ENCODE assay signal across 10 mouse cellular contexts in the genomic region with DNA sequence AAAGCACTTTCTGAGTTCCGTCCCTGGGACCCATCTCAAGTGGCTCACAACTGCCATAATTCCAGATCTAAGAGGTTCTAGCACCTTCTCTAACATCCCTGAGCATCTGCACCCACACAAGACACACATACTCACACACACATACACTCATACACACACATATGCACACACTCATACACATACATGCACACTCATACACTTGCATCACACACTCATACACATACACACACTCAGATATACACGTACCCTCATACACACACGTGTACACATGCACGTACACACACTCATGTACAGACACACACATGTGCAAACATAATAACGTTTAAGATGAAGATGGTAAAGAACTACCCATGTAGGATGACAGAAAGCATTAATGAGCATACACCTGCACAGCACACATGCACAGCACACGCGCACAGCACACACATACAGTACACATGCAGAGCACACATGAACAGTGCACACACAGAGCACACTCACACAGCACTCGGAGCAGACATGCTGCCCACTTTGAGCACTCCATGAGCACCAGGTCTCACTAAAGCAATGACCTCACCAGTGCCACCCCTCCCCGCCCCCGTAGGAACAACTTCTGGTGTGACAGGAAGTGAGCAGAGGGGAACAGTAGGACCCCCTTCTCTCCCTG. TPM values are rescaled to one million over a fixed set of nuclear protein-coding genes. Genes with fewer than 3 reads are reported as not detected.
DNase-seq lines count a peak whose midpoint lies in the region; ATAC-seq and TF ChIP-seq lines count a peak whose summit lies in the region.
"Had no signal": no experiment of that assay in that cellular context is flagged by ENCODE, and none has a peak within 500 bp of the region (broad histone marks: within the 10 kb centered on the region; RNA-seq: fewer than 3 reads in every experiment).

No protein-coding gene starts in this region.

- ATAC-seq in heart, embryonic 12.5 days (ENCODE audit: insufficient number of reproducible peaks, low FRiP score), result no peak
- no peak; the same call in 1 of the 2 replicates for ATAC-seq in lung, postnatal 0 days
- peak; percentile 56; the same call in 1 of the 2 replicates for ATAC-seq in midbrain, embryonic 11.5 days (ENCODE audit: low FRiP score)
- no peak for ATAC-seq in intestine, postnatal 0 days

- no peak overlapping the region for H3K9ac ChIP-seq in heart, embryonic 12.5 days
- no peak overlapping the region for H3K9ac ChIP-seq in lung, postnatal 0 days (replicated peaks; ENCODE audit: low read depth)
- H3K9ac ChIP-seq in midbrain, embryonic 11.5 days (ENCODE audit: low read length), result no peak overlapping the region
- H3K9ac ChIP-seq in intestine, postnatal 0 days (ENCODE audit: low read depth, low read length), result no peak overlapping the region

- intact Hi-C loops in heart, postnatal 14 days (cut with DNase I), result loop anchor here (5.0 kb wide), 1 partner anchor 41 kb away; no protein-coding TSS in a partner anchor

- TF ChIP-seq POLR2A in olfactory bulb, adult 2 months (IDR thresholded peaks at IDR 0.05; ENCODE audit: insufficient read depth, low read depth, low read length), result no peak

- no peaks in the 10 kb centered on the region for H3K9me3 ChIP-seq in heart, embryonic 12.5 days (replicated peaks)
- no peaks in the 10 kb centered on the region for H3K9me3 ChIP-seq in lung, postnatal 0 days (ENCODE audit: low read length)
- no peaks in the 10 kb centered on the region for H3K9me3 ChIP-seq in midbrain, embryonic 11.5 days (ENCODE audit: control insufficient read depth, low read length)
- no peaks in the 10 kb centered on the region for H3K9me3 ChIP-seq in intestine, postnatal 0 days (ENCODE audit: control insufficient read depth)

- TF ChIP-seq EP300 in lung, postnatal 0 days (IDR thresholded peaks at IDR 0.05), result no peak

- 0 out of 2 replicates have a peak, but pooled peaks cover 2% of the 10 kb centered on the region for H3K27me3 ChIP-seq in heart, embryonic 12.5 days (replicated peaks)
- no peaks in the 10 kb centered on the region for H3K27me3 ChIP-seq in lung, postnatal 0 days (replicated peaks; ENCODE audit: insufficient read depth, low read length)
- H3K27me3 ChIP-seq in midbrain, embryonic 11.5 days (ENCODE audit: control insufficient read depth, insufficient read depth, low read length), result no peaks in the 10 kb centered on the region
- H3K27me3 ChIP-seq in intestine, postnatal 0 days (replicated peaks; ENCODE audit: control insufficient read depth, insufficient read depth, low read length), result no peaks in the 10 kb centered on the region

- peak overlapping the region; percentile 47; the same call in 1 of the 2 replicates for H3K4me2 ChIP-seq in heart, embryonic 12.5 days
- no peak overlapping the region for H3K4me2 ChIP-seq in lung, postnatal 0 days (replicated peaks; ENCODE audit: low read depth, low read length)
- H3K4me2 ChIP-seq in midbrain, embryonic 11.5 days, result peak overlapping the region; percentile 2; the same call in 1 of the 2 replicates
- H3K4me2 ChIP-seq in intestine, postnatal 0 days (replicated peaks; ENCODE audit: low read depth), result no peak overlapping the region

- H3K4me3 ChIP-seq in heart, embryonic 12.5 days, result no peak overlapping the region
- H3K4me3 ChIP-seq in lung, postnatal 0 days (ENCODE audit: low read depth, low read length), result no peak overlapping the region
- no peak overlapping the region for H3K4me3 ChIP-seq in midbrain, embryonic 11.5 days (ENCODE audit: low read depth, low read length)
- H3K4me3 ChIP-seq in olfactory bulb, adult 2 months (ENCODE audit: insufficient read depth, low read depth, low read length), result no peak overlapping the region
- H3K4me3 ChIP-seq in intestine, postnatal 0 days (ENCODE audit: low read depth, low read length), result no peak overlapping the region

- 76% methylated on average over 10 of the region's 10 CpGs for WGBS in heart, embryonic 12.5 days
- 75% methylated on average over 10 of the region's 10 CpGs for WGBS in lung, postnatal 0 days
- 90% methylated on average over 10 of the region's 10 CpGs for WGBS in midbrain, embryonic 11.5 days
- 78% methylated on average over 10 of the region's 10 CpGs for WGBS in olfactory bulb, adult 2 months
- 83% methylated on average over 10 of the region's 10 CpGs for WGBS in intestine, postnatal 0 days

- peaks cover 15% of the 10 kb centered on the region for H3K4me1 ChIP-seq in heart, embryonic 12.5 days (replicated peaks)
- no peaks in the 10 kb centered on the region for H3K4me1 ChIP-seq in lung, postnatal 0 days (ENCODE audit: insufficient read depth, low read depth, low read length)
- H3K4me1 ChIP-seq in midbrain, embryonic 11.5 days (ENCODE audit: control insufficient read depth, insufficient read depth, low read length), result no peaks in the 10 kb centered on the region
- peaks cover 19% of the 10 kb centered on the region for H3K4me1 ChIP-seq in olfactory bulb, adult 2 months (ENCODE audit: control insufficient read depth, insufficient read depth, low read length)
- no peaks in the 10 kb centered on the region for H3K4me1 ChIP-seq in intestine, postnatal 0 days (replicated peaks; ENCODE audit: control insufficient read depth, insufficient read depth, low read length)

- H3K27ac ChIP-seq in heart, embryonic 12.5 days (ENCODE audit: poor library complexity, severe bottlenecking), result no peak overlapping the region
- no peak overlapping the region for H3K27ac ChIP-seq in lung, postnatal 0 days (ENCODE audit: low read length)
- no peak overlapping the region for H3K27ac ChIP-seq in midbrain, embryonic 11.5 days (ENCODE audit: low read depth, low read length)
- peak overlapping the region; percentile 78; the same call in 1 of the 2 replicates for H3K27ac ChIP-seq in olfactory bulb, adult 2 months (ENCODE audit: insufficient read depth, low read depth, low read length)
- no peak overlapping the region for H3K27ac ChIP-seq in intestine, postnatal 0 days (ENCODE audit: low read depth, low read length)

- DNase-seq in heart, postnatal 14 days, result no peak
- DNase-seq in lung, postnatal 10 days, result peak; percentile 55
- no peak for DNase-seq in lung, postnatal 0 days (ENCODE audit: low spot score)
- no peak for DNase-seq in midbrain, embryonic 11.5 days (ENCODE audit: low spot score, missing footprints)
- DNase-seq in spleen, postnatal 4 days (ENCODE audit: low spot score in 2 of 2), result no peak
- DNase-seq: kidney, adult 11 months; thymus, adult 18-20 months had no signal

- no peaks in the 10 kb centered on the region for H3K36me3 ChIP-seq in heart, embryonic 12.5 days
- H3K36me3 ChIP-seq in lung, postnatal 0 days (ENCODE audit: insufficient read depth, low read length), result no peaks in the 10 kb centered on the region; the same call in 1 of the 2 replicates
- no peaks in the 10 kb centered on the region for H3K36me3 ChIP-seq in midbrain, embryonic 11.5 days (ENCODE audit: control insufficient read depth, insufficient read depth, low read length)
- H3K36me3 ChIP-seq in intestine, postnatal 0 days (ENCODE audit: control insufficient read depth, insufficient read depth), result peaks cover 3% of the 10 kb centered on the region; the same call in 1 of the 2 replicates

- TF ChIP-seq CTCF in lung, postnatal 0 days (IDR thresholded peaks at IDR 0.05), result no peak
- no peak for TF ChIP-seq CTCF in olfactory bulb, adult 2 months (IDR thresholded peaks at IDR 0.05; ENCODE audit: insufficient read depth, low read depth, low read length)
- no peak for TF ChIP-seq CTCF in intestine, postnatal 0 days (IDR thresholded peaks at IDR 0.05; ENCODE audit: low read depth)

RNA-seq across cellular contexts. Expression of gene Tbc1d30, which starts 59.7 kb away (rescaled TPM):
- polyA plus RNA-seq in heart, embryonic 12.5 days (2016; fragmentation: Nextera tagmentation; extraction: Ambion mirVana), result 1.3 and 1.4 TPM in 2 replicates
- total RNA-seq in heart, postnatal 14 days (2021), result 1 to 10 TPM; 1.8 to 2.2 TPM
- 4.2 and 4.4 TPM in 2 replicates for polyA plus RNA-seq in lung, postnatal 0 days (2015; fragmentation: Nextera tagmentation; extraction: Ambion mirVana)
- polyA plus RNA-seq in midbrain, embryonic 11.5 days (2014; fragmentation: Nextera tagmentation; extraction: Ambion mirVana), result 2.8 and 3.4 TPM in 2 replicates
- not detected in 2 replicates for polyA plus RNA-seq in olfactory bulb, adult 2 months (2012; ENCODE audit: insufficient read depth, insufficient read length, low replicate concordance, missing spikeins)
- polyA plus RNA-seq in intestine, postnatal 0 days (2015; fragmentation: Nextera tagmentation; extraction: Ambion mirVana), result 2.8 and 2.9 TPM in 2 replicates

Comparison
In these comparisons a context has a peak if more than half of its experiments do, and no peak if none do; other contexts are left out.
1. H3K4me2 ChIP-seq: peak in heart, embryonic 12.5 days (single experiment) and midbrain, embryonic 11.5 days (single experiment); none in lung, postnatal 0 days (single experiment) and intestine, postnatal 0 days (single experiment).